Mouse (Mus musculus) myocyte (in vitro differentiated cells): ENCODE results near the gene Ufl1.

Source experiments
- CEBPB ChIP-seq: IDR thresholded peaks from 2 replicates; pipeline ENCODE4 v1.6.1; 2011; ENCODE audit warnings: mild to moderate bottlenecking, moderate library complexity; ENCODE audit not compliant: poor library complexity, insufficient read depth, severe bottlenecking
- E2F4 ChIP-seq: IDR thresholded peaks from one replicate; pipeline ENCODE4 v1.6.1; 2011; ENCODE audit warnings: mild to moderate bottlenecking, control low read depth, moderate library complexity; ENCODE audit not compliant: insufficient read depth
- MAX ChIP-seq: IDR thresholded peaks from one replicate; pipeline ENCODE4 v1.6.1; 2011; ENCODE audit warnings: low read depth, mild to moderate bottlenecking, control low read depth
- MYOD1 ChIP-seq, 3 experiments: IDR thresholded peaks; one replicate each; pipeline ENCODE4 v1.6.1; 2011; ENCODE audit warnings: control low read depth in 2 of 3, low read depth in 2 of 3, mild to moderate bottlenecking in 2 of 3, moderate library complexity in 1 of 3; ENCODE audit not compliant: insufficient read length in 2 of 3, control insufficient read depth in 1 of 3
- MYOG ChIP-seq, 3 experiments: IDR thresholded peaks; one replicate each; pipeline ENCODE4 v1.6.1; 2011; ENCODE audit warnings: control low read depth in 2 of 3, low read depth in 2 of 3, mild to moderate bottlenecking in 2 of 3; ENCODE audit not compliant: insufficient read length in 2 of 3, control insufficient read depth in 1 of 3, insufficient read depth in 1 of 3
- POLR2A ChIP-seq: IDR thresholded peaks from one replicate; pipeline ENCODE4 v1.6.1; 2011; ENCODE audit warnings: low read depth, mild to moderate bottlenecking, control low read depth, moderate library complexity; ENCODE audit not compliant: insufficient read length
- POLR2AphosphoS2 ChIP-seq: IDR thresholded peaks from one replicate; pipeline ENCODE4 v1.6.1; 2011; ENCODE audit warnings: low read depth, control low read depth; ENCODE audit not compliant: insufficient read length
- REST ChIP-seq: IDR thresholded peaks from one replicate; pipeline ENCODE4 v1.6.1; 2011; ENCODE audit warnings: mild to moderate bottlenecking, control low read depth, moderate library complexity; ENCODE audit not compliant: insufficient read depth, insufficient read length
- TCF3 ChIP-seq: IDR thresholded peaks from one replicate; pipeline ENCODE4 v1.6.1; 2011; ENCODE audit warnings: low read depth, control low read depth; ENCODE audit not compliant: insufficient read length
- USF1 ChIP-seq: IDR thresholded peaks from one replicate; pipeline ENCODE4 v1.6.1; 2011; ENCODE audit warnings: low read depth, mild to moderate bottlenecking, control low read depth, moderate library complexity

- no peak for TF ChIP-seq MYOG (IDR thresholded peaks at IDR 0.05; ENCODE audit: control insufficient read depth in 1 of 3, insufficient read depth in 1 of 3, insufficient read length in 2 of 3, low read depth in 2 of 3)
- TF ChIP-seq USF1, result no peak
- TF ChIP-seq POLR2A, result no peak
- TF ChIP-seq MAX, result no peak
- no peak for TF ChIP-seq TCF3
- TF ChIP-seq REST, result no peak
- no peak for TF ChIP-seq E2F4
- TF ChIP-seq MYOD1 (IDR thresholded peaks at IDR 0.05; ENCODE audit: control insufficient read depth in 1 of 3, insufficient read length in 2 of 3, low read depth in 2 of 3), result no peak
- no peak for TF ChIP-seq CEBPB
- no peak for TF ChIP-seq POLR2AphosphoS2
Measured at GRCm38 (mm10) chr4:25221927-25222326, 59.7 kb downstream of the Ufl1 start.
